Mouse (Mus musculus) ES-Bruce4 (cell line): ENCODE measurements around the gene Cyp1a2. TPM values are rescaled to one million over a fixed set of nuclear protein-coding genes. Genes with fewer than 3 reads are reported as not detected.

ENCODE experiments used
- H3K27ac ChIP-seq: 2 replicates; pipeline ENCODE4 v1.5.1; 2012; ENCODE audit warnings: low read length, inconsistent platforms; ENCODE audit not compliant: insufficient read depth
- H3K27me3 ChIP-seq: 2 replicates; pipeline ENCODE4 v1.6.1; 2012; ENCODE audit warnings: mild to moderate bottlenecking, low read length, inconsistent platforms; ENCODE audit not compliant: control insufficient read depth, poor library complexity, insufficient read depth, severe bottlenecking
- H3K36me3 ChIP-seq: 2 replicates; pipeline ENCODE4 v1.6.1; 2012; ENCODE audit warnings: inconsistent platforms, mild to moderate bottlenecking, low read length, moderate library complexity; ENCODE audit not compliant: control insufficient read depth, poor library complexity, insufficient read depth, severe bottlenecking
- H3K4me1 ChIP-seq: one replicate; pipeline ENCODE4 v1.8.1; 2011; ENCODE audit warnings: low read length; ENCODE audit not compliant: control insufficient read depth, insufficient read depth
- H3K4me3 ChIP-seq: 2 replicates; pipeline ENCODE4 v1.5.1; 2011; ENCODE audit warnings: low read depth, mild to moderate bottlenecking, low read length
- H3K9ac ChIP-seq: 2 replicates; pipeline ENCODE4 v1.6.1; 2012; ENCODE audit warnings: low read depth, mild to moderate bottlenecking, inconsistent platforms; ENCODE audit not compliant: poor library complexity, severe bottlenecking
- H3K9me3 ChIP-seq: replicated peaks from 2 replicates; pipeline ENCODE4 v1.6.1; 2012; ENCODE audit warnings: mild to moderate bottlenecking, low read length, inconsistent platforms; ENCODE audit not compliant: control insufficient read depth, poor library complexity, insufficient read depth, severe bottlenecking
- CTCF ChIP-seq: IDR thresholded peaks from one replicate; pipeline ENCODE4 v1.8.1; 2011; ENCODE audit warnings: low read depth, low read length
- EP300 ChIP-seq: IDR thresholded peaks from 2 replicates; pipeline ENCODE4 v1.6.1; 2011; ENCODE audit warnings: low read depth, low read length; ENCODE audit not compliant: insufficient read depth
- POLR2A ChIP-seq: IDR thresholded peaks from one replicate; pipeline ENCODE4 v1.8.1; 2011; ENCODE audit warnings: low read length; ENCODE audit not compliant: insufficient read depth
- polyA plus RNA-seq: library from polyadenylated mRNA; stranded (reverse); fragments of >200 nt; gene quantifications from 2 replicates; pipeline ENCODE4 v1.2.4, GENCODE M21; 2011; ENCODE audit warnings: low read depth; ENCODE audit not compliant: missing spikeins, insufficient read depth, insufficient read length

Gene Cyp1a2
- polyA plus RNA-seq, 1 experiment, result not detected

GRCm38 (mm10) chr9:57660501-57660900 is 23.0 kb downstream of the Cyp1a2 start:
- Histone ChIP-seq H3K9ac (no peak overlapping the region), H3K27ac (no peak overlapping the region), H3K36me3 (no peaks in the 10 kb centered on the region), H3K27me3 (no peaks in the 10 kb centered on the region), H3K4me3 (no peak overlapping the region), H3K9me3 (no peaks in the 10 kb centered on the region), H3K4me1 (no peaks in the 10 kb centered on the region)
- TF ChIP-seq EP300, result no peak
- no peak for TF ChIP-seq CTCF
- no peak for TF ChIP-seq POLR2A

- Histone ChIP-seq H3K36me3 (no peaks in the 10 kb centered on the region), H3K9me3 (no peaks in the 10 kb centered on the region), H3K27me3 (no peaks in the 10 kb centered on the region), H3K4me1 (no peaks in the 10 kb centered on the region), H3K9ac (no peak overlapping the region), H3K27ac (no peak overlapping the region), H3K4me3 (no peak overlapping the region)
- TF ChIP-seq CTCF (peak; percentile 87), POLR2A (no peak)
Measured at GRCm38 (mm10) chr9:57659774-57660173, 23.7 kb downstream of the Cyp1a2 start.

GRCm38 (mm10) chr9:57658970-57659369 is 24.5 kb downstream of the Cyp1a2 start:
- H3K4me1 ChIP-seq, result peaks cover 1% of the 10 kb centered on the region
- H3K9me3 ChIP-seq, result no peaks in the 10 kb centered on the region
- no peak overlapping the region for H3K9ac ChIP-seq
- no peak overlapping the region for H3K27ac ChIP-seq
- no peaks in the 10 kb centered on the region for H3K36me3 ChIP-seq
- TF ChIP-seq CTCF, result peak; percentile 43
- no peak for TF ChIP-seq EP300
- no peak for TF ChIP-seq POLR2A
- H3K4me3 ChIP-seq, result no peak overlapping the region
- H3K27me3 ChIP-seq, result no peaks in the 10 kb centered on the region

GRCm38 (mm10) chr9:57657843-57658242 is 25.7 kb downstream of the Cyp1a2 start:
- Histone ChIP-seq H3K4me1 (peaks cover 3% of the 10 kb centered on the region), H3K4me3 (no peak overlapping the region), H3K36me3 (no peaks in the 10 kb centered on the region), H3K27ac (no peak overlapping the region), H3K27me3 (no peaks in the 10 kb centered on the region), H3K9ac (no peak overlapping the region), H3K9me3 (no peaks in the 10 kb centered on the region)
- TF ChIP-seq POLR2A, result no peak
- TF ChIP-seq CTCF, result peak; percentile 17

GRCm38 (mm10) chr9:57656631-57657350 is 26.7 kb downstream of the Cyp1a2 start:
- H3K4me3 ChIP-seq, result no peak overlapping the region
- H3K27me3 ChIP-seq, result no peaks in the 10 kb centered on the region
- H3K27ac ChIP-seq, result no peak overlapping the region
- H3K9ac ChIP-seq, result no peak overlapping the region
- TF ChIP-seq CTCF (no peak), POLR2A (no peak), EP300 (no peak)
- no peaks in the 10 kb centered on the region for H3K36me3 ChIP-seq
- no peaks in the 10 kb centered on the region for H3K9me3 ChIP-seq
- H3K4me1 ChIP-seq, result peaks cover 3% of the 10 kb centered on the region

GRCm38 (mm10) chr9:57655749-57656148 is 27.8 kb downstream of the Cyp1a2 start:
- TF ChIP-seq EP300 (0 out of 2 replicates have a peak, but pooled peaks have one; percentile 10), CTCF (peak; percentile 84), POLR2A (peak; percentile 27)
- H3K27me3 ChIP-seq, result no peaks in the 10 kb centered on the region
- H3K27ac ChIP-seq, result no peak overlapping the region
- peak overlapping the region; percentile 34; the same call in 1 of the 2 replicates for H3K4me3 ChIP-seq
- H3K9ac ChIP-seq, result no peak overlapping the region
- H3K4me1 ChIP-seq, result peaks cover 3% of the 10 kb centered on the region
- H3K9me3 ChIP-seq, result no peaks in the 10 kb centered on the region
- no peaks in the 10 kb centered on the region for H3K36me3 ChIP-seq
